Mouse (Mus musculus): ENCODE measurements around the gene Zpr1. TPM values are rescaled to one million over a fixed set of nuclear protein-coding genes. Genes with fewer than 3 reads are reported as not detected.

Gene Zpr1
- total RNA-seq, 2 experiments from 2014 or later, result 39.4 to 40.4 TPM

DNA sequence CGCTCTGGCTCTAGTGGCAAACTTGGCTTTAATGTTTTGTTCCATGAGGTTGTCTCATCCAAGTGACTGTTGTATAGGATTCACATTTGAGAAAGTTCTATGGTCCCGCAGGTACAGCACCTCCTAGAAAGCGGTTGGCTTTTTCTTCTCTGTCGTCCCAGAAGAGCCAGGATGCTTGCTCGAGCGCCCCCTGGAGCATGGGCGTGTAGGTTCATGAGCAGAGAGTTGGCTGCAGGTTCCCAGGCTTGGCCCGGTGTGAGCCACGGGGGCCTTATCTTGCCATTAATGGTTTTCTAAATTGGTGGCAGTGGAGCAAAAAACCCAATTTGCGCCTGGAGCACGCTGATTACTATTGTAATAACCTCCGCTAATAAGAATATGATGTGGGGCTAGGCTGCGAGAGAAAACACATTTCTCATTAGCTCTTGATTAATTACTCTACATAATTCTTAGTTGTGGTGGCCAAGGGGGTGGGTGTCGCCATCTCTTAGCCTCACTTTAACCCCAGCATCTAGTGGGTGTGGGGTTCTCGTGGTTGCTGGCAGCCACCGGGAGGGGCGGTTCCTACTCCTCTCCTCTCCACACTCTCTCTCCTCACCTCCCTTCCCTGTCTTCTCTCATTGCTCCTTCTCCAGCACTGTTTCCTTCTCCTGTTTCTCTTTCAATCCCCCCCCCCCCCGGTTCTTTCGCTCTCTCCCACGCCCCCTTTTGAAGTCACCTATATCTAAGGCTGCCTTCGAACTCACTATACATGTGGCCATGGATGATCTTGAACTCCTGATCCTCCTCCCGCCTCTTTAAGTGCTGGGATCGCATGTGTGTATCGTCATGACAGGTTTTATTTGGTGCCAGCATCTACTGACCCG lies 55.1 kb downstream of the Zpr1 start:
- no peak for DNase-seq (ENCODE audit: low spot score in 2 of 2)

DNA sequence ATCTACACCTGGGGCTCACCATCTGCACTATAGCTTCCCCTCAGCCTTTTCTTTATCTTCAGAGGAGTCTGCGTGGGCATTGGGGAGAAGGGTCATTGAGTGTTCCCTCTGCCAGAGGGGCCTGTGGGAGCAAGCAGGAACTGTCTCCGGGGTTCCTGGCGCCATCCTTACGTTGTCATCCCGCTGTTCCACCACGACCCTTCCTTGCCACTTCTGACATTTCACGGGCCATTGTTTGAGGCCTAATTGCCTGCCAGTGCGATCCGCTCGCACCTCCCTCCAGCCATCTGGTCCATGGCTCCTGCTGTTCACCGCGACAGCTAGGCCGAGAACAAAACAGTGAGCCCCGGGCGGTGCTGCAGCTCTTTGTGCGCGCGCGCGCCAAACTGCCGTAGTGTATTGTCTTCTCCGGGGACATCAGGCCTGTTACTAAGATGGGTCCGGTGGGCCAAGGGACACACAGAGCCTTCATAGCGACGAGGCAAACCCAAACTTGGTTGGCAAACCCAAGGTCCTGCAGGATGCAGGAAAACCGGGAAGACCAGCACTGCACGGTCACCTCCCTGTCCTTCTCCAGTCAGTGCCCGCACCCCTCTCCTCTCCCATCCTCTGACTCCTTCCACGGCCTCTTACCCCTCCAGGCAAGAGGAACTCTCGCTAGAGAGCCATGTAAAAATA lies 55.8 kb downstream of the Zpr1 start:
- peak; percentile 58 to 72 for DNase-seq (ENCODE audit: low spot score in 2 of 2)

DNA sequence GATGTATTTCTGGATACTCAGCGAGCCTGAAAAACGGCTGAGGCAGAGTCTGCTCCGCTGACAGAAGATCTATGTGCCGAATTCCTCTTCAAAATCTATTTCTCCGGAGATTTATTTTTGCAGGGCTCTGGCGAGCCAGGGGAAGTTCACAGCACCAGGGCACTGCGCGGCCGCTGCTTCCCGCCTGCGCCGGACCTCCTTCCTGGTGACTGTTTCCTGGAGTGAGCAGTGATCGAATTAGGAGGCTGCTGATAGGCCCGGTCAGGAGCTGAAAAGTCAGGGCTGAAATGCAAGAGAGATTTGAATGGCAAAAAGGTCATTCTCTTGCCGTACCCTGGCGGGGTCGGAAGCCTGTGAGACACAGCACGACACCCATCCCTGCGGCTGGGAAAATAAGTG lies 56.4 kb downstream of the Zpr1 start:
- DNase-seq (ENCODE audit: low spot score in 2 of 2), result no peak

DNA sequence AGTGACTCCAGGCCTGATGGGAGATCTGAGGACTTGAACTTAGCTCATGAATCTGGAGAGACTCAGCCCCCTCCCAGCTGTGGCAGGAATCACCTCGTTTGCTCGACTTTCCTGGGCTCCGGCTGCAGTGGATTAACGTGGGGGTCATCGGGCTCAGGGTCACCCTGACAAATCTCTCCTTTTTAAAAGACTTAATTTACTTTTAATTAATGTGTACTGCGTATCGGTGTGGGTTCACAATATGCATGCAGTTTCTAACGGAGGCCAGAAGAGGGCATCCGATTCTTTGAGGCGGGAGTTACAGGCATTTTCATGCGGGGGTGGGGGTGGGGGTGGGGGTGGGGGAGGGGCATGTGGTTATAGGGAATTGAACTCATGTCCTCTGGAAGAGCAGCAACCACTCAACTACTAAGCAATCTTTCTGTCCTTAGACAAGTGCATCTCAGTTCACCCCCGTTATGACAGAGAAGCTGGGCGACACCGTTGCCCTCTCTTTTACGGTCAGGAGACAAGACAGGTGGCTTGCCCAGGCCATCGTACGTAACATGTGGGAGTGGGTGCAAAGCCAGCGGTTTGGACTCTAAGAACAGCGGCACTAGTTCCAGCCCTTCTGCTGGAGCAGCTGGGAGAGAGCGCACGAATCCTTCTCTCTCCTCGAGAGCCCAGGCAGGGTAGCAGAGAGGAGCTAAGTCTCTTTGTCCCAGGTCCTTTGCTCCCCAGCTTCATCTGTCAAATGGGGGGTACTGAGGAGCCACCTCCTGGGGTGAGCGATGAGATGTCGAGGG lies 57.1 kb downstream of the Zpr1 start:
- DNase-seq (ENCODE audit: low spot score in 2 of 2), result no peak

DNA sequence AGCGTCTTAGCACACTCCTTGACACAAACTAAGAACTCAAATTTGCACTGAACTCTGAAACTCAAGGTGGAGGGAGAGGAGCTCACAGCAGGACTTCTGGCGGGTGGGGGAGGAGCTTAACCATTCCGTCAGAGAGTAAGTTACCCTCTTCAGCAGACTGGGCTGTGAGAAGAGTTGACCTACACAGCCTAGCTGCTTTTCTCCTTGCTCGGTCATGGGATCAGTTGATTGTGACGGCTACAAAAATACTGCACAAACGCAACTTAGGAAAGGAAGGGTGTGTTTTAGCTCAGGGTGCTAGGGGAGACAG lies 57.7 kb downstream of the Zpr1 start:
- DNase-seq (ENCODE audit: low spot score in 2 of 2), result no peak

DNA sequence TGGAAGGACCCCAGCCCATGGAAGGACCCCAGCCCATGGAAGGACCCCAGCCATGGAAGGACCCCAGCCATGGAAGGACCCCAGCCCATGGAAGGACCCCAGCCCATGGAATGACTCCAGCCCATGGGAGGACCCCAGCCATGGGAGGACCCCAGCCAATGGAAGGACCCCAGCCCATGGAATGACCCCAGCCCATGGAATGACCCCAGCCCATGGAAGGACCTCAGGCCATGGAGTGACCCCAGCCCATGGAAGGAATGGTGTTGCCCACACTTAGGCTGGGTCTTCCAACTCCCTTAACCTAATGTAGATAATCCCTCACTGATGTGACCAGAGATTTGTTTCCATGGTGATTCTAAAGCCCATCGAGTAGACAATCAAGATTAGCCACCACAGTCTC lies 58.4 kb downstream of the Zpr1 start:
- no peak for DNase-seq (ENCODE audit: low spot score in 2 of 2)

Other genes starting within 250 kb of the Zpr1 start
- not detected for gene Apoa1, start 44.5 kb upstream of the Zpr1 start, total RNA-seq (2021)
- gene Apoc3, start 37.4 kb upstream of the Zpr1 start, total RNA-seq (2021), result 1 to 10 TPM in 1 of 2 experiments, not detected in 1; 1.9 TPM
- gene Apoa4, start 32.4 kb upstream of the Zpr1 start, total RNA-seq (2021), result not detected
- not detected for gene Apoa5, start 4.4 kb upstream of the Zpr1 start, total RNA-seq (2021)
- gene Bud13, start 9.9 kb downstream of the Zpr1 start, total RNA-seq (2021), result 10 to 100 TPM; 11.2 to 12.0 TPM
- gene 4931429L15Rik, start 46.9 kb downstream of the Zpr1 start, total RNA-seq (2021), result not detected

All from left cerebral cortex, adult 18-20 months (tissue).